Mouse (Mus musculus): ENCODE measurements around the gene Ell.

GRCm38 (mm10) chr8:70631436-70631835, 92.2 kb downstream of the Ell start:
- no peak for TF ChIP-seq CTCF (IDR thresholded peaks at IDR 0.05; ENCODE audit: low read depth, low read length)
- TF ChIP-seq EP300 (IDR thresholded peaks at IDR 0.05; ENCODE audit: insufficient read depth, low read depth, low read length): 0 out of 2 replicates have a peak, but pooled peaks have one; percentile 4
- no peak for TF ChIP-seq POLR2A (IDR thresholded peaks at IDR 0.05; ENCODE audit: insufficient read depth, low read length)
